Comparison of ENCODE assay signal across 14 mouse cellular contexts in the genomic region with DNA sequence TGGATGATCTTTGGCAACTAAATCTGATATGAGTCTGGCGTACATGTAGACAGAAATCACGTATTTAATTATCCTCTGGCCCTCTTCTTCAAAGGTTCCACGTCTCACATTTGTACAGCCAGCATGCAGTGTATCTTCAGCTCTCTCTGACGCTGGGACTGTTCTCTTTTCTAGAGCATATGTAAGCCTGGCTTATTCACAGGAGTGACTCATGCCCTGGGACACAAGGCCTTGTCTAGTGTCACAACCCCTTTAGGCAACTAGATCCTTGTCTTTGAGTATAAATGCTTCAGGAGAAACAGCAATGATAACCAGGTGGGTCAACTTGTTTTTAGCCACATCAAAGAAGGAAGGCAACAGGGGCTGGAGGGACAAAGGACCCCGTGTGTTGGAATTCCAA. TPM values are rescaled to one million over a fixed set of nuclear protein-coding genes. Genes with fewer than 3 reads are reported as not detected.
A peak's percentile ranks its signal among the peaks of the same experiment; 100 is the strongest.
DNase-seq lines count a peak whose midpoint lies in the region.
"Had no signal": no experiment of that assay in that cellular context is flagged by ENCODE, and none has a peak within 500 bp of the region (broad histone marks: within the 10 kb centered on the region; RNA-seq: fewer than 3 reads in every experiment).

No protein-coding gene starts in this region.

- DNase-seq in adrenal gland, adult 2 months, result peak; percentile 66
- no peak for DNase-seq in adrenal gland, adult 18-20 months (ENCODE audit: low spot score in 2 of 2)
- DNase-seq in adrenal gland, postnatal 14 days, result peak; percentile 25
- no peak for DNase-seq in adrenal gland, postnatal 25 days
- DNase-seq in adipocyte (ENCODE audit: low spot score), result peak; percentile 50
- no peak for DNase-seq in urinary bladder, adult 2 months (ENCODE audit: low spot score)
- DNase-seq in embryo, embryonic 9.5 days (ENCODE audit: extremely low spot score), result no peak
- DNase-seq: B cell, adult 2 months; cerebellum, adult 11-12 months; cerebellum, adult 2 months; cerebellum, adult 9-10 months; cerebellum, postnatal 10 days; cerebellum, postnatal 25 days; gastrocnemius, adult 2 months had no signal

RNA-seq across cellular contexts. Expression of a gene that starts 5.7 kb away (rescaled TPM):
- total RNA-seq in adrenal gland, adult 2 months (2021), result 10 to 100 TPM; 10.7 to 22.7 TPM
- polyA plus RNA-seq in adrenal gland, adult 2 months (2012; rRNA removed), result 41.4 and 52.0 TPM in 2 replicates
- total RNA-seq in adrenal gland, adult 18-20 months (2021), result 10 to 100 TPM; 11.1 to 20.0 TPM
- 18.2 and 24.5 TPM in 2 replicates for total RNA-seq in adrenal gland, postnatal 14 days (2021)
- 19.6 and 19.8 TPM in 2 replicates for total RNA-seq in adrenal gland, postnatal 25 days (2021)
- 13.5 and 15.6 TPM in 2 replicates for polyA plus RNA-seq in urinary bladder, adult 2 months (2012; rRNA removed)

Comparison
In these comparisons a context has a peak if more than half of its experiments do, and no peak if none do; other contexts are left out.
1. DNase-seq: peak in adrenal gland, adult 2 months (single experiment), adrenal gland, postnatal 14 days (single experiment) and adipocyte (single experiment); none in adrenal gland, adult 18-20 months (0 of 2), adrenal gland, postnatal 25 days (single experiment), urinary bladder, adult 2 months (single experiment) and embryo, embryonic 9.5 days (single experiment).